In the genomic region with DNA sequence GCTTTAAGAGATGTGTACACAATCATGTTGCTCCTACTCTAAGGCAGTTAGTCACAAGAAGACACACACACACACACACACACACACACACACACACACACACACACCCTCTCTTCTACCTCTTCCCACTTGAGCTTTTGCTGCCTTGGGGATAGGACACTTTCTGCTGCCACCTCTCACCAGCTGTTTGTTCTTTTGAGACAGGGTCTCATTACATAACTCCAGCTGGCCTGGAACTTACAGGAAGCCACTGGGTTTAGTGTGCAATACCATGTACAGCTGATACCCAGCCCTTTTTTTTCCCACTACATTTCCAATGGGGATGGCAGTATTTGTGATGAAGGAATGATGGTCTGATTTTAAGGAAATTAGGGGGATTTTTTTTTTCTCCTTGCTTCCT, we compare ENCODE assay signal across 28 mouse cellular contexts. TPM values are rescaled to one million over a fixed set of nuclear protein-coding genes. Genes with fewer than 3 reads are reported as not detected.
"Had no signal": no experiment of that assay in that cellular context is flagged by ENCODE, and none has a peak within 500 bp of the region (broad histone marks: within the 10 kb centered on the region; RNA-seq: fewer than 3 reads in every experiment).

No protein-coding gene starts in this region.

- H3K4me2 ChIP-seq: limb, embryonic 12.5 days; limb, embryonic 15.5 days; liver, embryonic 11.5 days; midbrain, embryonic 12.5 days; midbrain, embryonic 15.5 days; neural tube, embryonic 12.5 days; neural tube, embryonic 15.5 days had no signal

- DNase-seq: kidney, adult 18-20 months; kidney, adult 9 months; kidney, postnatal 14 days; kidney, postnatal 4 days; left cerebral cortex, postnatal 4 days; liver, postnatal 0 days; right cerebral cortex, adult 18-20 months; right cerebral cortex, postnatal 14 days; right cerebral cortex, postnatal 4 days; thymus, postnatal 4 days had no signal

- H3K4me3 ChIP-seq: limb, embryonic 12.5 days; limb, embryonic 15.5 days; midbrain, embryonic 12.5 days; midbrain, embryonic 15.5 days; neural tube, embryonic 12.5 days; neural tube, embryonic 15.5 days had no signal

- ATAC-seq: intestine, embryonic 16.5 days; liver, postnatal 0 days; midbrain, embryonic 15.5 days had no signal

- H3K27ac ChIP-seq: limb, embryonic 12.5 days; limb, embryonic 15.5 days; liver, embryonic 14.5 days; macrophage; midbrain, embryonic 12.5 days; midbrain, embryonic 15.5 days; neural tube, embryonic 12.5 days; neural tube, embryonic 15.5 days; stomach, postnatal 0 days had no signal

- H3K9ac ChIP-seq: limb, embryonic 12.5 days; limb, embryonic 15.5 days; liver, embryonic 14.5 days; liver, postnatal 0 days; midbrain, embryonic 12.5 days; midbrain, embryonic 15.5 days; neural tube, embryonic 12.5 days; neural tube, embryonic 15.5 days had no signal

- H3K27me3 ChIP-seq: limb, embryonic 12.5 days; limb, embryonic 15.5 days; midbrain, embryonic 12.5 days; midbrain, embryonic 15.5 days; neural tube, embryonic 12.5 days; neural tube, embryonic 15.5 days had no signal

- H3K9me3 ChIP-seq: limb, embryonic 12.5 days; limb, embryonic 15.5 days; midbrain, embryonic 12.5 days; midbrain, embryonic 15.5 days; neural tube, embryonic 12.5 days; neural tube, embryonic 15.5 days had no signal

- H3K4me1 ChIP-seq: limb, embryonic 12.5 days; limb, embryonic 15.5 days; midbrain, embryonic 12.5 days; midbrain, embryonic 15.5 days; neural tube, embryonic 12.5 days; neural tube, embryonic 15.5 days had no signal

RNA-seq across cellular contexts. Expression of a gene that starts 42.4 kb away (rescaled TPM):
- total RNA-seq: layer of hippocampus, adult 18-20 months; layer of hippocampus, postnatal 14 days; left cerebral cortex, adult 8-10 months; left cerebral cortex, postnatal 14 days; left cerebral cortex, postnatal 4 days had no signal
- polyA plus RNA-seq: intestine, embryonic 16.5 days; kidney, embryonic 16.5 days; limb, embryonic 12.5 days; limb, embryonic 15.5 days; liver, embryonic 11.5 days; liver, embryonic 14.5 days; liver, postnatal 0 days; lung, embryonic 16.5 days; macrophage; midbrain, embryonic 12.5 days; neural tube, embryonic 12.5 days; neural tube, embryonic 15.5 days; stomach, embryonic 14.5 days; stomach, postnatal 0 days had no signal
